Mouse (Mus musculus) embryo, embryonic 9.5 days (tissue): ENCODE data around the gene Wasf2.
A peak's percentile ranks its signal among the peaks of the same experiment; 100 is the strongest.

Experiments used
- DNase-seq: peaks from one replicate; pipeline ENCODE4 v3.0.0-alpha.2; 2017; ENCODE audit errors: extremely low spot score

The Wasf2 gene

DNA sequence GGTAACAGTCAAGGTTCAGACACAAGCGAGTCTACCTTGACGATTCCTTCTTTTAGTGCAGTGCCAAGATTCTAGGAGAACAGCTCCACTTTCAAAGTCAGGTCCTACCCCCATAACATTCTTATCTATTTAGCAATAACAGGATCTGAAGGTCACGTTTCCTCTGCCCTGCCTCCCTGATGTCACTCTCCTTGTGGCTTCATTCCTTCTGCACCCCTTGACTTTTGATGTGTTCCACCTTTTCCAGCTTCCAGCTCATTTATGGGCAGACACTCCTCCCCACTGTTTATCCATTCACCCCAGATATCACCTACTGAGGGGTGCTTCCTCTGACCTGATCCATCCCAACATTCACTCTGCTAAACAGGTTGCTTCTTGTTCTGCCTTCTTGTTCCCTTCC, 3.2 kb upstream of the Wasf2 start:
- DNase-seq, result no peak

DNA sequence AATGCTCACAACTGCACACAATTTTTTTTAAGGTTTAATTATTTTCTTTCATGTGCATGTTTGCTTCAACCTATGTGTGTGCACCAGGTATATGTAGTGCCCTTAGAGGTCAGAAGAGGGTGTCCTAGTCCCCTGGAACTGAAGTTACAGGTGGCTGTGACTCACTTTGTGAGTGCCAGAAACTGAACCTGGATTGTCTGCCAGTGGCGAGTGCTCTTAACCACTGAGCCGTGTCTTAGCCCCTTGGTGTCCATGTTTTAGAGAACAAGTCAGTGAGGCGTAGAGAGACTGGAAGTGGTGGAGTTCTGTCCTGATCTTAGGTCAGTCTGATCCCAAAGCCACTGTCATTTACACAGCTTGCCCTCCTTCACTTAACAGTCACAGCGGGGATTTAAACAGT, 2.4 kb upstream of the Wasf2 start:
- no peak for DNase-seq

DNA sequence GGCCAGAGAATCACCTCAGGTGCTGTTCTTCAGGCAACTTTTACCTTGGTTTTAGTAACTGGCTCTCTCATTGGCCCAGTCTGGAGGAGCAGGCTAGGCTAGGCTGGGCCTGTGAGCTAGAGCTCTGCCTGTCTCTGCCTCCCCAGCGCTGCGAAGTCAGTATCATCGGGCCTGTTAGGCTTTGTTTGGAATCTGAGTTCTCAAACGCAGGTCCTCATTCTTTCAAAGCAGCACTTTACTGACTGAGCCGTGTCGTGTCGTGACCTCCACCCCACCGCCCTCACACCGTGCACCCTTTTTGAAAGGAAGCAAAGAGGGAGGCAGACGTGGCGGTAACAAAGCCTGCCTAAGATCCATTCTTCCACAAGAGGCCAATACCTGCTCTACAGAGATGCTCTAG, 914 bp upstream of the Wasf2 start:
- DNase-seq, result no peak

DNA sequence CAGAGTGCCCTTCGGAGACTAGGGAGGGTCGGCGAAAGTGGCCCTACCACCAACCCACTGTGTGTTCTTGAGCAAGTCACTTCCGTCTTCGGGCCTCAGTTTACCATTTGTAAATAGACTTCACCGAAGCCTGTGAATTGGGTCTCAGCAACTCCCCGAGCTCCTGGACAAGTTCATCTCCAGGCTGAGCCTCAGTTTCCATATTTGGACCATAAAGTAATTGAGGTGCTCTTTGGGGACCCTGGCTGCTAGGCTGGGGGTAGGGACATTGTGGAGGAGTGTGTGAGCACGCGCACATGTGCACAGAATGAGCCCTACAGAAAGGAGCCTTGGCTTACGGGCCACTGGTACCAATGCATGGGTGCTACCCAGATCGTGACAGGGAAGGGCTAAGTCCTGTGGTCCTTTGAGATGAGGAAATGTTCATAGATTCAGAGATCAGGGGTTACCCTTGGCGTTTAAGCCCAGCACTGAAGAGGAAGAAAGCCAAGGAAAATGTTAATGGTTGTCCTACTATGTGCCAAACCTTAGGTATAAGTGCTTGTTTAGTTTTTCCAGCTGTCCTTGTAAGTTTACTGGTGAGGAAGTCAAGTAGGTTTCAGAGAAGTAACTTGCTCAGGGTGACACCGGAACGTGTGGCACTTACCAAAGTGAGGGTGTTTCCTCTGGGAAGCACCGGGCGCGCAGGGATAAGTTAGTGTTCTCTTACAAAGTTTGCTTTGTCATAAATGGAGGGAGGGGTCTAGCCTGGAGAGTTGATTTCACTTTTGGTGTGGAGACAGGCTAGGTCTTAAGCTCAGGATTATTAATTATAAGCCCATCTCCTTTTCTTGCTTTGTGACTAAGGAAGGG, 811 bp downstream of the Wasf2 start:
- peak; percentile 30 for DNase-seq

GRCm38 (mm10) chr4:133132027-133132426, 1.7 kb downstream of the Wasf2 start:
- peak; percentile 27 for DNase-seq

GRCm38 (mm10) chr4:133136946-133137345, 6.6 kb downstream of the Wasf2 start:
- DNase-seq, result no peak

GRCm38 (mm10) chr4:133138971-133139370, 8.7 kb downstream of the Wasf2 start:
- DNase-seq, result no peak

DNA sequence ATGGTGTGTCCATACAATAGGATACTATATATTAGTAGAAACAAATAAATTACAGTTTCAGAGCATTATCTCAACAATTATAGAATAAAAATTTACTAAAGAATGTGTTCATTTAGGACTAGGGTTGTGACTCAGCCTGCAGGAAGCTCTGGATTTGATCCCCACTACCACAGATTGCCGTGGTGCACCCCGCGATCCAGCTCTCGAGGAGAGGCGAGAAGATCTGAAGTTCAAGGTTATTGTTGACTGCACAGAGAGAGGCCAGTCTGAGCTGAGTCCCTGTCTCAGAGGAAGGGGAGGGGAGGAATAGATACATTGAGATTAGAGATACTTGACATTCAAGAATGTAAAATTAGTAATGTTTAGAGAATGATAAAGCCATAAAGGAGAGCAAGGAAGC, 24.7 kb downstream of the Wasf2 start:
- DNase-seq, result no peak

DNA sequence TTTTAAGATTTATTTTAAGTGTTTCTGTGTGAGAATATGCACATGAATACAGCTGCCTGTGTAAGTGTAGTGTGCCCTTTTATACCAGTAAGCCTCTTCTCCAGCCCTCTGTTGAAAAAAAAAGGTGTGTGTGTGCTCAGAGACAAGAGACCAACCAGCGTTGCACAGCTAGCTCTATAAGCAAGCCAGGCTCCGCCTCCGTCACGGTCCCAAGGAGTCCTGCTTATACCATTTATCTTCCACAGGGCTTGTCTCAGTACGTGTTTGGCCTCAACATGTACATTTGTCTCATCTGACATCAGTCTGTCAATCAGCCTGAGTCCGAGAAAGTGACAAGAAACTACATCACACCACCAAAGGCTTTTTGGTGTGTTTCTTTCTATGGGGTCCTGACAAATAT, 25.4 kb downstream of the Wasf2 start:
- no peak for DNase-seq

GRCm38 (mm10) chr4:133156422-133156821, 26.1 kb downstream of the Wasf2 start:
- DNase-seq, result no peak

- DNase-seq, result no peak
These were observed 26.5 kb downstream of the Wasf2 start for GRCm38 (mm10) chr4:133156831-133157230.

- DNase-seq, result no peak
These were observed 28.8 kb downstream of the Wasf2 start for GRCm38 (mm10) chr4:133159127-133159526.

DNA sequence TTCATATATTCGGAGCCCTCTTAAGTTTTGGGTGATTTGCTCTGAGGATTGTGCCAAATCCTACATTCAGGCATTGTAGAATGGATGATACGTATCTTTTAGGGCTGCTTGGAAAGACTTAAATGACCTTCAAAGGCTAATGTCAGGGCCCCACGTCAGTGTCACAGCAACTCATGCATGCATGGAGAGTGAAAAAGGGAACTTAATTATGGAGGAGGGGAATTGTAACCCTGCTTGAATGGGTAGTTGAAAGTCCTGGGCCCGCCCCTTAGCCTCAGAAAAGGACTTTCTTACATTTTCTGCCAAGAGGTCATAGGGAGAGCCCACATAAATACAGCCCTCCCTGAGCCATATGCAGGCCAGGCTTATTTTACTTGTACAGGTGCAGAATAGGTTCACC, 29.3 kb downstream of the Wasf2 start:
- no peak for DNase-seq

GRCm38 (mm10) chr4:133160211-133160610, 29.9 kb downstream of the Wasf2 start:
- DNase-seq, result no peak

DNA sequence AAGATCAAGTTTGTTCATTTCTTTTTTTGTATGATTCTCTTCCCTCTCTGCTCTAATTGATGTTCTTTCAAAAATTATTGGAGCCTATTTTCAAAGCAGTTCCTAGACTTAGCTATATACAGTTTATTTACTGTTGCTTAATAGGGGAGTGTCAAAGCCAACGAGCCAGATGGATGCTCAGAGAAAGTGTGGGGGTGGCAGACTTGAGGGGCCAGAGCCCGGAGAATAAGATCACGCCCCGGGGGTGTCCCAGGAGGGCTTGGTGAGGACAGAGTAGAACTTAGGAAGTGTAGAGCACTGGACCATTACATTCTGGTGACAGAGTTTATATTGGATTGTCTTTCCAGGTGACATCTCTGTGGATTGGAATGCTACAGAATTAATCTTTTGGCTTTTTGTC, 30.5 kb downstream of the Wasf2 start:
- DNase-seq, result no peak

GRCm38 (mm10) chr4:133162196-133162595, 31.9 kb downstream of the Wasf2 start:
- no peak for DNase-seq

- no peak for DNase-seq
These were observed 36.5 kb downstream of the Wasf2 start for GRCm38 (mm10) chr4:133166773-133167172.

DNA sequence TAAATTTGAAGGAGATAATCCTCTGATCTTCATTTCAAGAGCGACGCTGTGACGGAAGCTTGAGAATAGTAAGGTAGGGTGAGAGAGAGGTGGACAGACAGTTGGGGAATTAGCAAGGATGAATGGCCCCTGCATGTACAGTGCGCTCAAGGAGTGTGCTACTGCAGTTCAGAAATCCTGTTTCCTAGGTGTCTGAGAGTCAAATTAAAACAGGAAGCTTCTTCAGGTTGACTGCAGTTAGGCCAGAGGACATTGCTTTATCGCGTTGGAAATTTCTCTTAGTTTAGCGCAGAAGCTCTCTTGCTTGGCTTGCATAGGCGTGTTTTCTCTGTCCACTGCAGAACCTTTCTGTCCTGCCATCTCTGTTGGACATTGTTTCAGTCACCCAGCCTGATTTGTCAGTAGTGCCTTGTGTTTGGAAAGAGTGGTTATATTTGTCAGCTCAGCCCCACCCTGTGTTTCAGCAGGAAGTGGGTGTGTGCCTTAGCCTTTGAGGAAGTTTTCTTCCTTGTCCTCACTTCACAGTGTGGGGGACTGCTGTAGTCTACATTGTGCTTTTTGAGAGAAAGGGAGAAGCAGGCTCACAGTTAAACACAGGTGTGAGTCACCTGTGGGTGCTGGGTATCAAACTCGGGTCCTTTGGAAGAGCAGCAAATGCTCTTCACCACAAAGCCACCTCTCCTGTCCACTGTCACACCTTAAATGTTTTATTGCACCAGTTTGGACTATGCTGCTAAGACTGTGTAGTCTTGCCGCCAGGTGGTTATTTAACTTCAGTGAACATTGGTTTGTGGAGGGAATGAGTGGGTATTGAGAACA, 39.1 kb downstream of the Wasf2 start:
- no peak for DNase-seq

GRCm38 (mm10) chr4:133170056-133170524, 39.8 kb downstream of the Wasf2 start:
- no peak for DNase-seq

GRCm38 (mm10) chr4:133170616-133171015, 40.3 kb downstream of the Wasf2 start:
- no peak for DNase-seq

- DNase-seq, result no peak
These were observed 42.1 kb downstream of the Wasf2 start for GRCm38 (mm10) chr4:133172451-133172850.

GRCm38 (mm10) chr4:133174361-133174760, 44.1 kb downstream of the Wasf2 start:
- no peak for DNase-seq

DNA sequence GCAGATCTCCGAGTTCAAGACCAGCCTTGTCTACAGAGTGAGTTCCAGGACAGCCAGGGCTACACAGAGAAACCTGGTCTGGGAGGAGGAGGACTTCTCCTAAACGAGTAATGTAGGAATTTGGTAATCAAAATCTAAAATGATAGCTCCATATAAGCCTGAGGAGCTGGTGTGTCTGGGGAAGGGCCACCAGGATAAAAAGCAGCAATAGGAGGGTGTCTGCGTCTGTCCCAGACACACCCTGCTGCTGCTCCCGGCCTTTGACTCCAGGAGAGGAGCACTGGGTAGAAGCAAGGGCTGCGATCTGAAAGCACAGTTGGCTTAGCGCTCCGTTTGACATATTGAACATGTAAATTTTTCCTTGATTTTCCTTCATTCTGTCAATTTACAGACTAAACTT, 45.0 kb downstream of the Wasf2 start:
- DNase-seq, result no peak
